Mouse (Mus musculus) large intestine, adult 2 months (tissue): ENCODE results near the gene Eef1a1. TPM values are rescaled to one million over a fixed set of nuclear protein-coding genes. Genes with fewer than 3 reads are reported as not detected.
"Not testable (repeated sequence)": the region's sequence is repeated elsewhere in the genome, so short reads cannot be mapped to it uniquely, and the experiment has no call there.

ENCODE experiments used
- DNase-seq: peaks from one replicate; pipeline ENCODE4 v3.0.0-alpha.2; 2012; ENCODE audit warnings: low read depth, low spot score
- WGBS: fragments of 180-500 bp; shearing (Covaris S2); methylation state at CpG from one replicate; pipeline ENCODE4 v1.1.7; 2018; 5-methylcytosine and 5-hydroxymethylcytosine counted together
- polyA plus RNA-seq: library from polyadenylated mRNA; depleted of rRNA; stranded (reverse); fragments of >200 nt; gene quantifications from 2 replicates; pipeline ENCODE4 v1.2.3, GENCODE M21; 2012

Gene Eef1a1
- polyA plus RNA-seq, 1 experiment = 3,859 TPM

DNA sequence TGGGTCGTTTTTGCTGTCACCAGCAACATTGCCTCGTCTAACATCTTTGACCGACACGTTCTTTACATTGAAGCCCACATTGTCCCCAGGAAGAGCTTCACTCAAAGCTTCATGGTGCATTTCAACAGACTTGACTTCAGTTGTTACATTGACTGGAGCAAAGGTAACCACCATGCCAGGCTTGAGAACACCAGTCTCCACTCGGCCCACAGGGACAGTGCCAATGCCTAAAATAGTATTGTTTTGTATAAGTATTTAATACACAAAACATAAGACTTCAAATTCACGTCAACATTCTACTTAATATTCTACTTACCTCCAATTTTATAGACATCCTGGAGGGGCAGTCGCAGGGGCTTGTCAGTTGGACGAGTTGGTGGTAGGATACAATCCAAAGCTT lies 9.6 kb downstream of the Eef1a1 start:
- 17% methylated on average over 8 of the region's 8 CpGs for WGBS
- DNase-seq = not testable (repeated sequence)

DNA sequence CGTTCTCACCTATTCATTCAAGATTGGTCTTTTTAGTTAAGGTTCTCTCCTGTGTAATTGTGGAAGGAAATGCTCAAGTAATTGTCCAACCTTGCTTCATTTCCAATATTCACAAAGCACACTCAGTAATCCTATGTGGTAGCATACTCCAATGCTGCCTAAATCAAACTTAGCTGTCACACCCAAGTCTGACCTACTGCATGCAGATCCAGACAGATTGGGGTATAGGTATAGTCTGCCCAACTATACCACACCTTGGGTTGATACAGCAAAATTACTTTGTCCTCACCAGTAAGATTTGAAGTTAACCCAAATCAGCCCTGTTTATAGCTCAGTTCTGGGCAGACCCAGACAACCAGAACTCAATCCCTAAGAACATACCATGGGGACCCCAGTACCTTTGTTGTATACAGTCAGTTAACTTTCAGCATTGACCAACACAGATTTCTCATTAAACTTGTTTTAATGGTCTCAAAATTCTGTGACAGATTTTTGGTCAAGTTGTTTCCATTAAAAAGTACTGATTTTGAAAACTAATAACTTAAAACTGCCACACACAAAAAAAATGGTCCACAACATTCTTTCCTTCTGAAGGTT lies 10.8 kb downstream of the Eef1a1 start:
- WGBS = 37% methylated on average over 1 of the region's 1 CpGs
- not testable (repeated sequence) for DNase-seq

DNA sequence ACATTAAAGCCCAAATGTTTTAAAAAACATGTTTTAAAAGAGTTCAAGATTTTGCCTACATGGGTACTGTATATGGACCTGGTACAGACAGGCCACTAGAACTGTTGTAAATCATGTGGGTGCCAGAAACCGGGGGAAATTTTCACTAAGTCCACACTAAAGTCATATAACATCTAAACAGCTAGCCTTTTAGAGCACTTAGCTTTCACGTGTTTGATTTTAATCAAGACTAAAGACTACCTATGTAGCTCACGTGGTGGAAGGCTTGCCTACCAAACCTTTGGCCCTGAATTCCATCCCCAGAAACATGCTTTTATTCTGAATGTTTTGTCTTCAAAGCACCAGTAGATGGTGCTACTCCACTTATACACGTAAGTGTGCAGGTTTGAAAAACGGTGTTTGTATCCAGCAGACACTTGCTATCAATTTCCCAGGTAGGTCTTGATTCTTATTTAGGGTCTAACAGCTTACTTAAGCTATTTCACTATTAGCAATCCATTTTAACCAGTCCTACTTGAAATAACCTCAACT lies 11.9 kb downstream of the Eef1a1 start:
- 9% methylated on average over 5 of the region's 5 CpGs for WGBS
- no peak for DNase-seq

DNA sequence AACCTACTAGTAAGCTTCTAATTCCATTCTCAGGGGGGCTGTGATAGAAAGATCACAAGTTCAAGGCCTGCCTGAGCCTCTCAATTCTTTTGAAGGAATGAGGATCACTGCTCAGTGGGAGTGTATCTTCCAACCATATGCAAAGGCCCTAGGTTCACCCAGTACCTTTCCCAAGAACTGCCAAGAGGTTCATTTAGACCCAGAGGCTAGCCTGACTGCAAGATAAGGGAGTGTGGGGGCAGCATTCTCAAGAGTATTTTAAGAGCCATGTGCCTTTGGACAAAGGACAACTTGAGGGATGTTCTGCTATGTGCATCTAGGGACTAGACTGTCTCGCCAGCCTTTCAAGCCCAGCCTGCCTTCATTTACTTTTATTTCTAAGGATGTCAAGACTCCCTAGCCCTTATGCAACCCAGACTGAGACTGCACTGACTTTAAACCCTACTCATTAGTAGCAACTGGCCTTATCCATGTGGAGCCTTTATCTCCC lies 12.4 kb downstream of the Eef1a1 start:
- no peak for DNase-seq
- 41% methylated on average over 1 of the region's 1 CpGs for WGBS

DNA sequence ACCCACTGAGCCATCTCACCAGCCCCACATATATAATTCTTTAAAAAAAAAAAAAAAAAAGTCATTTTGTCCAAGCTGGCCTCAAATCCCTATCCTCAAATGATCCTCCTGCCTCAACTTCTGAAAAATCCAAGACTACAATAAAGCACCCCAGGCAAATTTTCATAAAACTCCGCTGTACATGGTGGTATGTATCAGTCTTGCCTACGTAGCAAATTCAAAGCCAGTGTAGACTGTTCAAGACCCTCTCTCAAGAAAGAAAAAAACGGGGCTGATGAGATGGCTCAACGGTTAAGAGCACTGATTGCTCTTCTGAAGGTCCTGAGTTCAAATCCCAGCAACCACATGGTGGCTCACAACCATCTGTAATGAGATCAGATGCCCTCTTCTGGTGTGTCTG lies 13.1 kb downstream of the Eef1a1 start:
- DNase-seq = no peak

DNA sequence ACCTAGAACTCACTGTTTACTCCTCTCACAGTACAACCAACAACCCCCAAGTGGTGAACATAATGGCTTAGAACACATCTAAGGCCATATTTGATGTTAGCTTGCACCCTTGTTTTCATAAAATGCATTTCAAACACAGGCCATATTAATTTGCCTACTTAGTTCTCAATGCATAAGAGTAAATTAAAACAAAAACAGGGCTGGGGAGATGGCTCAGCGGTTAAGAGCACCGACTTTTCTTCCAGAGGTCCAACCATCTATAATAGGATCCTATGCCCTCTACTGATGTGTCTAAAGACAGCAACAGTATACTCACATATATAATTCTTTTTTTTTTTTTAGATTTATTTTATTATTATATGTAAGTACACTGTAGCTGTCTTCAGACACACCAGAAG lies 13.6 kb downstream of the Eef1a1 start:
- WGBS = 77% methylated on average over 2 of the region's 2 CpGs
- DNase-seq = no peak

More for the DNA sequence above, 13.1 kb downstream of the Eef1a1 start:
- 84% methylated on average over 4 of the region's 4 CpGs for WGBS

DNA sequence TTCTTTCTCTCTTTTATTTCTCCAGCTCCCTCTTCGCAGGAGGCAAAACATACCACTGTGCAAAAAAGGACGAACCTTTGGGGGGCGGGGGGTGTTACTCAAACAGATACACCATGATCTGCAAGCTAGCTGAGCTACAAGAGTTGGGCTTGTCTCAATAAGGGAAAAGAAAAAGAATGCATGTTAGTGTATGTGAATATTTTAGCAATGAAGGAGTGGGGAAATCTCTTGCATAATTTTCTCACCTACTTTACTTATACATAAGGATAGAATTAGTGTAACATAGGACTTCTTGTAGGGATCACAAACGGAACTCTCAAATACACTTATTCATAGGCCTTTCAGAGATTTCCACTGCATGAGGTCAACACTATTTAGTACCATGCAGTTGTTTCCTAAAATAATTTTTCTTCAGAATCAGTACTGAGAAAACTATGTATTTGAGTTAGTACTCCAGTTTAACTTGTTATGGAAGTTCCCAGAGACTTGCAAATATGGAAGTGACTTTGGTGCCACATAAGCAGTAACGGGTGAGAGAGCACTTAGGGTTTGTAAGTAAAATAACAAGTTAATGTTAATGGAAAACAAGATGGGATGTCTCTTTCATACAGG lies 14.1 kb downstream of the Eef1a1 start:
- 74% methylated on average over 5 of the region's 5 CpGs for WGBS
- DNase-seq = no peak

DNA sequence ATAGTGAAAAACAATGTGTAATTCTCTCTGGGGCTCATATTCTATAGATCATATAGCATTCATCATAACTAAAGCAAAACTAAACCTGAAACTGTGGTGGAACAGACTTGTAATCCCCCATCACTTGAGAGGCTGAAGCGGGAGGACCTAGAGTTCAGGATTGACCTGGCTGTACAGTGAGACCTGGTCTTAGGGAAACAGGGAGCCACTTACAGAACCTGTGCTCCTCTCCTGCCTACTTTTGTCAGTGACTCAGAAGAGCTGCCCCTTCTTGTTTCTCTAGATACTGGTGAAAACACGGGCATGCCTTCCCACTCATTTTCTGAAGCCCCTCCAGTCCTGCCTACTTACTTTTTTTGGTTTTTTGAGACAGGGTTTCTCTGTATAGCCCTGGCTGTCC lies 14.7 kb downstream of the Eef1a1 start:
- no peak for DNase-seq
- WGBS = 72% methylated on average over 2 of the region's 2 CpGs

DNA sequence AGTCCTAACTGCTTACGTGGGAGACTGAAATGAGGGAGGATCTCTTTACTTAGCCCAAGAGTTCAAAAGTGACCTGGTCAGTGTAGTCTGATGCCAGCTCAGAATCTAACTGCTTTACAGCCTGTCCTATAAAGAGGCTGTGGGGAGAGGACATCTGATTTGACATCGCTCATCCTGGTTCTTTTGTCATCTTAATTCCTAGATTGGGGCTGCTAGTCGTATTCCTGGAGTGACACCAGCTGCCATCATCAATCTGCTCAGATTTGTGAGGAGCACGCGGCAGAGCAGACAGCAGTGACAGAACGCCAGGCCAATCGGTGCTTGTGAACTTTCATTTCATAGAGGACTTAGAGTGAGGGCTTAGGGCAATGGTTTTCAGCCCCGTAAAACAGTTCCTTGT lies 15.4 kb downstream of the Eef1a1 start:
- 85% methylated on average over 8 of the region's 8 CpGs for WGBS
- DNase-seq = no peak

DNA sequence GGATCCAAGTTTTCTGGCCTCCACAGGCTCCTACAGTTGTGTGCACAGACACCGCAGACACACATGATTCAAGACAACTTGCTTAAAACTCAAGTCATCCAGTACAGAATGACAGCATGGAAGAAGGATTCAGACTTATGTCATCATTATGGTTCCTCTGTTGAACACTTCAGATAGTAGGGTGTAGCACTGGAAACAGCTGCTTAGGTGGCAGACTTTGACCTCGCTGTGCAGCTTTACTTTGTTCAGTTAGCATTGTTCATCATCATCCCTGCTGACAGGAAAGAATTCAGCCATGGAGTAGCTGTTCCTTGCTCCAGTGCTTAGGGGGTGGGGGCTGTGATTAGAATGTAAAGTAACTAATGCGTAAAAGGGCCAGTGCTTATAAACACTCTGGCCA lies 23.2 kb downstream of the Eef1a1 start:
- no peak for DNase-seq
- 80% methylated on average over 3 of the region's 3 CpGs for WGBS

DNA sequence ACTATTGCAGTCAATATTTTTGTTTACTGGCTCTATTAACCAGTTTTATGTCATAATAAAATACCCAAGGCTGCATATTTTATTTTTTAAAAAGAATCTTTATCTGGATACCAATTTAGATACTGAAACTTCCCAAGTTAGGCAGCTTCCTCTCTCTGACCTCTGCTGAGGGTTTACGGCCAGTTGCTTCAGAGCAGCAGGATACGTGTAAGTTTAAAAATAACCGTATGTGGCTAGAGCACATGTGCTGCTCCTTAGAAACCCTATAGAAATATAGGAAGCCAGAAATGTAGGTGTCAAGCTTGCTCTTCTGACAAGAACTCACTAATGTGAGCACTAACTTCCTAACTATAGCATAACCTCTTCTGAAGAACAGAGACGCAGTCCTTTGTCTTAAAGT lies 25.6 kb downstream of the Eef1a1 start:
- no peak for DNase-seq
- 89% methylated on average over 4 of the region's 4 CpGs for WGBS

DNA sequence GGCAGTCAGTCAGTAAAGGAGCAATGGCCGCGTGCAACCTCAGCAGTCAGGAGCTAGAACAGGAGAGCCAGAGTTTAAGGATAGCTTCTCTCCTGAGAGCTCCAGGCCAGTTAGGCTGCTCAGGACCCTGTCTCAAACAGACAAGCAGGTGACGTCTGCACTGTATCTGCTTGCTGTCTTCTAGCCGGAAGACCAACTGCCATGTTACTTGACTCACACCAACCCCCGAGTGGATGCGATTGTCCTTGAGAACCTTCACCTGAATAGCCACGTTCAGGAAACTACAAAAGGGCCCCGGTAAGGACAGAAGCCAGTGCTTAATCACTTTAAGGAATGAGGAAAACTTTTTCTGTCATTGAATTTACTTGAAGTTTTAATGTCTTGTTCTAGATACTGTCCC lies 31.9 kb downstream of the Eef1a1 start:
- no peak for DNase-seq
- WGBS = 91% methylated on average over 8 of the region's 8 CpGs

DNA sequence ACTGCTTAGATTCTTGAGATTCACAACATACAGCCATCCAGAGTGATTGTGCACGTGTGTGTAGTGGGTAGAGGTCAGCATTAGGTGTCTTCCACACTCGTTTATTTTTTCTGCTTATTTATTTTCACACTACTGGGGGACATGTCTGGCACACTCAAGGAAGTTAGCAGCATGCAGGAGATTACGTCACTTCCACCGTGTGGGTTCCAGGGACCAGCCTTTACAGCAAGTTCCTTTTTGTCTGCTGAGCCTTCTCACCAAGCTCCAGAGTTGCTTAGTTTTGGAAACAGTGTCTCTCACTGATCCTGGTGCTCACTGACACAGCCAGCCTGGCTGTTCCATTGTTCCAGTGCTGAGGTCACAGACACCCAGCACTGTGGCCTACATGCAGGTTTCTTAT lies 37.6 kb downstream of the Eef1a1 start:
- 79% methylated on average over 4 of the region's 4 CpGs for WGBS
- DNase-seq = no peak

DNA sequence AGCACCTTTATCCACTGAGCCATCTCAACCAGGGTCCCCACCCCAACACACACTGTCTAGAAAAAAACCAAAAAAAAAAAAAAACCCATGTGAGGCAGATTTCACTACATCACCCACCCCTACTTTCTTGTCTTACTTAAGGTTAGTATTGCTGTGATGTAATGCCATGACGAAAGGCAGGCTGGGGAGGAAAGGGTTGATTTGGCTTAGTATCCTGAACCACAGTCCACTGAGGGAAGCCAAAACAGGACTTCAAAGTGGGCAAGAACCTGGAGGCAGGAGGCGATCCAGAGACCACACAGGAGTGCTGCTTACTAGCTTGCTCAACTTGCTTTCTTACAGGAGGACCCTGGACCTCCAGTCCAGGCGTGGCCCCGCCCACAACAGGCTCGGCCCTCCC lies 38.5 kb downstream of the Eef1a1 start:
- 75% methylated on average over 5 of the region's 5 CpGs for WGBS
- no peak for DNase-seq

DNA sequence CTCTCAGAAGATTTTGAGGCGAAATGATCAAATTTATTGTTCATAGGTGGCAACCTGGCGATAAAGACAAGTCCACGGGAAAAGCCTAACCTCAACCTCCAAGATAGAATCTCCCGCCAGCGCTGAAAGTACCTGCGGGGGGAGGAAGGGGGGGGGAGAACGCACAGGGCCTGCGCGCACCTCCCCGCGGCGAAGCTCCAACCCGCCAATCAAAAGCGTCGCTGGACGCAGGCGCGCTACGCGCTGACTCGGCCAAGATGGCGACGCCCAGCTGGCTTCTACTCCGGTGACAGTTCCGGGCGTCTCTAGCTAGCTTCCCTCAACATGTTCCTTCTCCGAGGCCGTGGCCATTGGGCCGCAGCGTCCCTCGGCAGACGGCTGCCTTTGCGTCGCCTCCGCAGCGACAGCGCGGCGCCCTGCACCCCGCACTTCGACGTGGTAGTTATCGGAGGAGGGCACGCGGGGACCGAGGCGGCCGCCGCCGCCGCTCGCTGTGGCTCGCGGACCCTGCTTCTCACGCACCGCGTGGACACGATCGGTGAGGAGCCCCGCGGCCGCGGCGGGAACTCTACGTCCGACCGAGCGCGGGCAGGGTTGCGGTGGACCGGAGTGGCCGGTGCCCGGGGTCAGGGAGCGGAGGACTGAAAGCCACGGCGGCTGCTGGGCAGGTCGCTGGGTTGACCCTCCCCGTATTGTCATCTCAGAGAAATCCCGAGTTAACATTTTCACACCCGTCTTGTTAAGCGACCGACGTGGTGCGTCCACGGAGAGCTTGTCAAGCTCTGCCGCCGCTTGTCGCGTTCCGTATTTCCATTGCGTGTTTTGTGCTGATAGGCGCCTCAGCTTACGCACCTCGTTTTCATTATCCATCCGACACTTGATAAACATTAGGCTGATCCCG lies 40.7 kb downstream of the Eef1a1 start, which contains the start of the genes Mto1 and Gm17324:
Gene Mto1 (plus strand): TSS at position 236 of the 901 bp plus-strand sequence.
Gene Gm17324 (minus strand): TSS at position 814 of the 901 bp plus-strand sequence.
- under 1% methylated on average over 96 of the region's 96 CpGs for WGBS
- DNase-seq = peak; percentile 61

DNA sequence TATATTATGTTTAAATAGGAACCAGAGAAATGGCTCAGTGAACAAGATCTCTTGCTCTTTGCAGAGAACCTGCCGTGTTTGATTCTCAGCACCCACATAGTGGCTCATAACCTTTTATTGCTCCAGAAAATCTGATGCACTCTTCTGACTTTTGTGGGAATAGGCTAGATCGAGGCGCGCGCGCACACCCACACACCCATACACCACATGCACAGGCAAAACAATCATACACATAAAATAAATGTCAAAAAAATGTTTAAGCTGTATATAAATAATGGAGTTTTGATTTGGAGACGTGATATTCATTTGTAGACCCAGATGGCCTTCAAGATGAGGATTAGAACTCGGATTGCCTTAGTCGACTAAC lies 41.4 kb downstream of the Eef1a1 start:
- DNase-seq = no peak
- 34% methylated on average over 9 of the region's 9 CpGs for WGBS

DNA sequence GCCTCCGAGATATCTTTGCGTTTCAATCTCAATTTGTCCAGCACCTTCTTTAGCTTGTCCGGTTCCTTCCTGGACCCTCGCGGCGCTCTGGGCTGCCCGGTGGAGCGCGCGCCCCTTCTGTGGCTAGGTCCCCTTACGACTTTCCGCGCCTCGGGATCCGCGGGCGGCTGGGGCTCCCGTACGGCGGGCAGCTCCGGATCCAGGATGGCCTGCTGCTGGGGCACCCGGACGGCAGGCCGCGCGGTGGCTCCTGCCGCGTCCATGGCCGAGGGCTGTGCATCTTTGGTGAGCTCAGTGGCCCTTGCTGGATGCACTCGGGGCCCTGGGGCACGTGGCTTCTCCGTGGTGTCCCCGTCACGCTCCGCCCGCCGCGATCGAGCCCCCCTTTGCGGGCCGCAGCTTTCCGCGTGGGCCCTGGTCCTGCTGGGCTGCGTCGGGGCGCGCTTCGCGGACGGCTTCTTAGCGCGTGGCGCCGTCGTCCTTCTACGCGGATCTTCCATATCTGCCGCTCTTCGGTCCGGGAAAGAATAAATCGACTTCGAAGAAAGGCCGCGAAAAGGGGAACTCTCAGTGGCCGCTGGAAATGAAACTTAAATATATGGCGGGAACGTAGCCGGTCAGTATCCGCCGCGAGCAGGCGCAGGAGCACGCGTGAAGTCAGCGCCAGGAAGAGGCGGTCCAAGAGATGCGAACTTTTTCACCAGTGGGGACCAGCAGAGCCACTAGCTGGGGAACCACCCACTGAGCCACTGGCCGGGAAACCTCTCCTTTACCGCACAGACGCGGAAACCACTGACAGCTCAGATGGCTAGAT lies 46.2 kb downstream of the Eef1a1 start, which contains the start of gene Cgas:
Gene Cgas (minus strand): TSS at position 659 of the 814 bp plus-strand sequence.
- WGBS = under 1% methylated on average over 81 of the region's 81 CpGs
- peak; percentile 33 for DNase-seq

DNA sequence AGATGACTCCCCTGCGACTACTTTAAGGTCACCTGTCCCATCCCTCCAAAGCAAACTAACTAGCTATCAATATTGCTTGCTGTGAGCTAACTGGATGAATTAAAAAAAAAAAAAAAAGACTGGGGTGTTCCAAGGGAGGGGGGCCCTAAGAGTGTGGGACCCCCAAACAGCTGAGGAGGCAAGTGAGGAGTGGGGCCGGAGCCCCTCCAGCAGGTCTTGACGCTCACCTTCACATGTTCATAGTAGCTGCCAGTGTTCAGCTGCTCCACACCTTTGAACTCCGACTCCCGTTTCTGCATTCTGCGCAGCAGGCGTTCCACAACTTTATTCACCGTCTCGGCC lies 46.7 kb downstream of the Eef1a1 start:
- no peak for DNase-seq
- WGBS = 7% methylated on average over 9 of the region's 9 CpGs

DNA sequence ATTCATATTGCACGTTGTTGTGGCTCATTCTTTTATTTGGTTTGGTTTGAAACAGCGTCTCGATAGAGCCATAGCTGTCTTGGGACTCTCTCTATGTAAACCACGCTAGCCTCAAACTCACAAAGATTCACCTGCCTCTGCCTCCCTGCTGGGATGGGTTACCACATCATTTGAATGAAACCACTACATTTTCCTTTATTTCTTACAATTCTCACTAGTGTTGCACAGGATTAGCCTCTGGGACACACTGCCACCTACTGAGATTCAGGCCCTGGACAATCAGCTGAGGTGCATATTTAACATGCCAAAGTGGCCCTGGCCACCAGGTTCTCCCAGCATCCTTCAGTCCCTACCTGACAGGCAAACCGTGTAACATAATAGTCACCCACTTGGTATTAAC lies 49.5 kb downstream of the Eef1a1 start:
- DNase-seq = no peak
- 71% methylated on average over 5 of the region's 5 CpGs for WGBS
